Mouse (Mus musculus) ovary, postnatal 36 days (tissue): ENCODE data around the gene Itpr1.

ENCODE experiments used
- DNase-seq: peaks from one replicate; pipeline ENCODE4 v3.0.0; 2022; ENCODE audit warnings: low spot score, mixed read lengths

Itpr1 gene

GRCm38 (mm10) chr6:108441290-108441689 lies 228.4 kb downstream of the Itpr1 start:
- DNase-seq = no peak

GRCm38 (mm10) chr6:108442291-108442690 lies 229.4 kb downstream of the Itpr1 start:
- no peak for DNase-seq

DNA sequence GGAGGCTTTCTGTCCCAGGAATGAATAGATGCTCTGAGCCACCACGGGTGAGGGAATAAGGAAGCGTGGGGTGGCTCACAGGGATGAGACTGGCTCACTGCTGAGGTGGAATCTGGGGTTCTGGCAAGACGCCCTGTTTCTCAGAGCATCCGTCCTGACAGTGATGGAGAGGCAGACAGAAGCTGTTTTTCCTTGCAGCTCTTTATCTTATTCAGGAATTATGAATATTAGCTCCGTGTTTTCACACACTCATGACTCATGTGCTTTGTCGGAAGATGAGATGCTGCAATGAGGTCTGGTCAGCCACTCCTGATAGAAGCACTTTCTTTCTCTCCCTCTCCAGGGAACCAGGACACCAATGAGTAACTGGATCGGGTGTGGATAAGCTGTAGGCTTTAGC lies 231.5 kb downstream of the Itpr1 start:
- no peak for DNase-seq

GRCm38 (mm10) chr6:108445006-108445405 lies 232.1 kb downstream of the Itpr1 start:
- DNase-seq = no peak

DNA sequence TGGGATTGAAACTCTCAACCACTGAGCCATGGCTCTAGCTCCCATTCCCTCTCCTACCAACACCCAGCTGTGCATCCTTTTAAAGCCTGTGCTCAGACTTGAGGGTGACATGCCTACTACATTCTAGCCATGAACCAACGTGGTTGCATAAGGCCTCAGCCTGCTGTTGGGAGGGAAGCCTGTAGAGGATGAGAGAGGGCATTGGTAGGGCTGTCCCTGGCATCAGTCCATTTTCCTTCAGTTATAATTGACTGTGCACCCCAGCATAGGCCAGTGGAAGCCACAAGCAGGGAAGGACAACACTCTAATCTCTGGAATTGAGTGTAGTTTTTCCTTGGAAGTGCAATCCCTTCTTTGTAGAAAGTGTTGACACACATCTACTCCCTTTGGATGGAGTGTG lies 233.9 kb downstream of the Itpr1 start:
- no peak for DNase-seq

DNA sequence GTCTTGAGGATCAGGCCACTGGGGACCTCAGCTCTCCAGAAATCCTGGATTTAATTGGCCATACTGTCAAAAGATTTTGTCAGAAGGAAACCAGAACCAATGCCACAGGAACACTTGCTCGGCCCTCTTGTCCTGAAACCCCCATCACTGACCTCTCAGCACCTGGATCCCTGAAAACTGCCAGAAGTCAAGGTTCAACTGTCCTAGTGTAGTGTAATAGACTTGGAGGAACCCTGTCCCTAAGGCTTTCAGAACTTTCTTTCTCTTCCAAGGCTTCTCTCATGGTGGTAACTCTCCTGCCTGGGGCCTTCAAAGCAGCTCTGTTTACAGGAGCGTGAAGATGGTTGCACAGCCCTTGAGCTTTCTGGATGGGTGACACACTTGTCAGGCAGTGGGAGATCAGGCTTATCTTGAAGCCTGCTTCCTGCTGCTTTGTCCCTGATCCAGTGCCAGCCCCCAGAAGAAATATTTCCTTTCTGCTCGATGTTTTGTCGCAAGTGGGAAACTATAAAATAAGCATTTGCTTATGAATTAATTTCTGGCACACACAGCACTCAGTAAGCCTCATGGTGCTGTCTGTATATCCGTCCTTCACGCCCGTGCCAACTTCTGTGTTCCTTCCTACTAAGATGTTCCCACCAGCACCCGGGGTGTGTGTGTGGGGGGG lies 234.4 kb downstream of the Itpr1 start:
- no peak for DNase-seq

DNA sequence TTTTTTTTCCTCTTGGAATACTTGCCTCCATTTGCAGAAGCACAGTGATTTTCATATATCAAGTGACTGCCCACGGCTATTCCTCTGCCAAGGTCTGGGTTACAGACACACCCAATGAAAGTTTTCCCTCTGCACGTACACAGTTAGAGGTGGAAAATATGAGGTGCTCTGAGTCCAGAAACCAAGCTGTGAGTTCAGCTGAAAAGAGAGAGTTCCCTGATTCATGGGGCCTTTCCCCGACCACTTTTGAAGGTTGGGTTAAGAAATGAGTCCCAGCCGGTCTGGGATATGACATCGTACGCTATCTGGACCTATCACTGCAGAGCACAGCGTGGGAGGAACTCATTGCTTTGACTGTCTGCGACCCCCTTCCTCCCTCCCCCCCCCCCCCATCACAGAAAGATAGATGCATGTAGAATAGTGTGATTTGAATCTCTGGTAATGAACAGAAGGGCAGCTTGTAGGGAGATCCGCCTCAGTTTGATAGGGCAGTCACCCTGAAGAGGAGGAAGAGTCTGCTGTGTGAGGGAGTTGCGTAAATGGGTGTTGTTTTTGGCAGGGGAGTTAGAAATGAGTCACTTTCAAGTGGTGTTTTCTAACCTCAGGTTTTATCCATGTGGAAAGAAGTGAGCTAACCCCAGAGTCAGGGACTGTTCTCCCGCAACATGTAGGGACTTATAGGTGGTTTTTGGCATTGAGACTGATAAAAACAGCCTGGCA lies 235.3 kb downstream of the Itpr1 start:
- DNase-seq = no peak

GRCm38 (mm10) chr6:108448864-108449263 lies 236.0 kb downstream of the Itpr1 start:
- DNase-seq = no peak

DNA sequence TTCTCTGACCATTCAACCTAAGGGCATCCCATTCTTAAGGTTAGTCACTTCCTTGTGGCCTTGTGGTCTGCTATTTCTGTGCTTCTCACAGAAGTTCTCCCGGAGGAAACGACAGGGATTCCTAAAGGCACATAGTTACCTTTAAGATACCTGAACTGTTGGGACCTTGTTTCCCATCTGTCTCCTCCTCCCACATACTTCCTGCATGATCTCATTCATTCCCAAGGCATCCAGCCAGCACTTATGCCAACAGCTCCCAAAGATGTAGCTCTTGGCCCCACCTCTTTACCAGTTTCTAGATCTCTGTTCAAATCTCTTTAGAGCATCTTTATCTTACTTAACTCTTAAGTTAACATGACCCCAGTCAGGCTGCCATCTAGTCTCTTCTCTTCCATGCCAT lies 238.6 kb downstream of the Itpr1 start:
- DNase-seq = no peak

DNA sequence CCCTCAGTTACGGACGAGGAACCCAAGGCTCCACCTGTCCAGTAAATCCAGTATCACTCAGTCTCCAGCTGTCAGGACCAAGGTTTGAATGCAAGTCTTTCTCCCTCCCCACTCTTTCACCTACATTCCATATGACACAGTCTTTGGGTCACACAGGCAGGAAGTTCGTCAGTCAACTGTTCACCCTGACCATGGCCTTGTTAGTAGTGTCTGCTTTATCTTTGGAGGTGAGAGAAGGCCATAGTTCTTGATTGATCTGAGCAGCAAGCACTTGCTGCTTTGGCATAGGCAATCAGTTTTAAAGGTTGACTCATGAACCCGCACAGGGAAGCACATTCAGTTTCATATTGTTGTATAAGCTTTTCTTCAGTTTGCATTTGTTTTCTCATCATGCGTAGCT lies 240.7 kb downstream of the Itpr1 start:
- no peak for DNase-seq

GRCm38 (mm10) chr6:108454061-108454891 lies 241.4 kb downstream of the Itpr1 start:
- DNase-seq = no peak

- no peak for DNase-seq
These were observed 242.3 kb downstream of the Itpr1 start for GRCm38 (mm10) chr6:108454979-108455836.

- DNase-seq = no peak
These were observed 243.6 kb downstream of the Itpr1 start for GRCm38 (mm10) chr6:108456231-108457062.

- DNase-seq = no peak
These were observed 244.1 kb downstream of the Itpr1 start for GRCm38 (mm10) chr6:108457063-108457405.

- no peak for DNase-seq
These were observed 244.8 kb downstream of the Itpr1 start for GRCm38 (mm10) chr6:108457516-108458181.

DNA sequence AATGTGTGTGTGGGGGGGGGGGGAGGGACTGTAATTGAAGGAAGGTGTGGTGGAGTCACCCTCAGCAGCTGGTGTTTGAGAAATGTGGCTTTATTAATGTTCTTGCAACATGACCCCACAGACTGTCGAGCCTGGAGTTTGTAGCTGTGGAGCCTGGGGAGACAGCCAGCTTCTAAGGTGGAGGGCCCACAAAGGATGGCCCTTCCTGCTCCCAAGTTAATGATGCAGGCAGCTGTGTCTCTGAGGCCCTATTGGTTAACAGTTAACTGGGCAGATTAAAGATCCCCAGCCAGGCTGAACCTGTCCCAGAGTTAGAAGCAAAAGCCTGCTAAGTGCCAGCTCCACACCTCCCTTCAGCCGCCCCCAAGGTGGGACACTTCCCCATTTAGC lies 245.3 kb downstream of the Itpr1 start:
- no peak for DNase-seq

- no peak for DNase-seq
These were observed 245.9 kb downstream of the Itpr1 start for GRCm38 (mm10) chr6:108458826-108459225.

- no peak for DNase-seq
These were observed 251.5 kb downstream of the Itpr1 start for GRCm38 (mm10) chr6:108464308-108464979.

DNA sequence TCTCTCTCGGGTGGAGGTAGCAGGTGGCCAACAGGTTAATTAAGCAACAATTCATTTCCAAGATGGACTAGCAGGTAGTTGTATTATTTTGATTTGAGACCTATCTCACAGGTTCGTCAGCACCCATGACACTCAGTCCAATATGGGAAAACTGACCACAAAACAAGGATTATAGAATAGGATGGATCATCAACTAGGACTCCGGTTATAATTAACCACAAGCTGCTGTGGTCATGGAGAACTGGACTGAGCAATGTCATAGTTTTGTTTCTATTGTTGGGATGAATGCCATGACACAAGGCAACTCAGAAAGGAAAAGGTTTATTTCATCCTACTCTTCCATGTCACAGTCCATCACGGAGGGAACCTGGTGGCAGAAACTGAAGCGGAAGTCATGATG lies 252.3 kb downstream of the Itpr1 start:
- no peak for DNase-seq

- no peak for DNase-seq
These were observed 253.2 kb downstream of the Itpr1 start for GRCm38 (mm10) chr6:108466061-108466531.
